Mouse (Mus musculus) heart, adult 2 months (tissue): ENCODE measurements around the gene Tbc1d17.

Experiments
- CTCF ChIP-seq: fragments of 200-600 bp; IDR thresholded peaks from 2 replicates; pipeline ENCODE4 v1.8.1; 2022; ENCODE audit warnings: antibody characterized with exemption, mild to moderate bottlenecking, moderate library complexity
- EP300 ChIP-seq: fragments of 200-500 bp; IDR thresholded peaks from 2 replicates; pipeline ENCODE4 v1.6.1; 2011; ENCODE audit warnings: low read depth, low read length, control low read depth; ENCODE audit not compliant: insufficient read depth
- POLR2A ChIP-seq: fragments of 200-500 bp; IDR thresholded peaks from 2 replicates; pipeline ENCODE4 v1.6.1; 2011; ENCODE audit warnings: mild to moderate bottlenecking, low read depth, low read length, control low read depth; ENCODE audit not compliant: insufficient read depth

GRCm38 (mm10) chr7:44884637-44885036, 35.8 kb upstream of the Tbc1d17 start:
- TF ChIP-seq POLR2A: no peak
- no peak for TF ChIP-seq CTCF
- TF ChIP-seq EP300: no peak
